Mouse (Mus musculus): Measurements from ENCODE around the gene Rag1.

- TF ChIP-seq GATA1 (IDR thresholded peaks at IDR 0.05; ENCODE audit: borderline replicate concordance, low read length) (no peak), CTCF (IDR thresholded peaks at IDR 0.05; ENCODE audit: low read depth, low read length) (no peak), TAL1 (conservative IDR thresholded peaks at IDR 0.05; ENCODE audit: low read depth, low read length) (no peak)
Measured at GRCm38 (mm10) chr2:101603099-101603498, 46.2 kb downstream of the Rag1 start.

All from G1E (cell line).